Mouse (Mus musculus) erythroblast, embryonic 14.5 days (primary cell): Measurements from ENCODE around the gene Spg7.

Experiments
- GATA1 ChIP-seq: IDR thresholded peaks from 2 replicates; pipeline ENCODE4 v1.6.1; 2012; ENCODE audit warnings: low read length, inconsistent platforms, mixed read lengths
- TAL1 ChIP-seq: IDR thresholded peaks from 3 replicates; pipeline ENCODE4 v1.6.1; 2012; ENCODE audit warnings: low read length, inconsistent platforms, mixed read lengths

- TF ChIP-seq GATA1 (no peak), TAL1 (no peak)
These were observed 41.5 kb upstream of the Spg7 start for GRCm38 (mm10) chr8:123021259-123021658.
